Mouse (Mus musculus) heart, adult 2 months (tissue): Measurements from ENCODE around the gene Il12rb2. TPM values are rescaled to one million over a fixed set of nuclear protein-coding genes. Genes with fewer than 3 reads are reported as not detected.

Source experiments
- DNase-seq, 2 experiments: peaks; one replicate each; pipeline ENCODE4 v3.0.0; 2021
- H3K27ac ChIP-seq: fragments of 200-600 bp; 2 replicates; pipeline ENCODE4 v1.8.1; 2022
- H3K27me3 ChIP-seq: fragments of 200-500 bp; 2 replicates; pipeline ENCODE4 v1.6.1; 2012; ENCODE audit warnings: mild to moderate bottlenecking, low read length, inconsistent platforms, mixed read lengths; ENCODE audit not compliant: control insufficient read depth, insufficient read depth
- H3K36me3 ChIP-seq: fragments of 200-500 bp; 2 replicates; pipeline ENCODE4 v1.6.1; 2012; ENCODE audit warnings: low read length, inconsistent platforms; ENCODE audit not compliant: control insufficient read depth, insufficient read depth
- H3K4me1 ChIP-seq: fragments of 200-500 bp; 2 replicates; pipeline ENCODE4 v1.6.1; 2011; ENCODE audit warnings: low read length; ENCODE audit not compliant: control insufficient read depth, insufficient read depth
- H3K4me3 ChIP-seq: fragments of 200-600 bp; 2 replicates; pipeline ENCODE4 v1.8.1; 2022
- H3K79me2 ChIP-seq: fragments of 200-500 bp; replicated peaks from 2 replicates; pipeline ENCODE4 v1.6.1; 2012; ENCODE audit warnings: mild to moderate bottlenecking, inconsistent platforms, low read length, moderate library complexity, mixed read lengths; ENCODE audit not compliant: control insufficient read depth, insufficient read depth
- H3K9ac ChIP-seq: fragments of 200-500 bp; 2 replicates; pipeline ENCODE4 v1.6.1; 2012; ENCODE audit warnings: low read depth, mild to moderate bottlenecking, control low read depth, inconsistent platforms, low read length, mixed read lengths
- CTCF ChIP-seq: fragments of 200-600 bp; IDR thresholded peaks from 2 replicates; pipeline ENCODE4 v1.8.1; 2022; ENCODE audit warnings: antibody characterized with exemption, mild to moderate bottlenecking, moderate library complexity
- EP300 ChIP-seq: fragments of 200-500 bp; IDR thresholded peaks from 2 replicates; pipeline ENCODE4 v1.6.1; 2011; ENCODE audit warnings: low read depth, low read length, control low read depth; ENCODE audit not compliant: insufficient read depth
- POLR2A ChIP-seq: fragments of 200-500 bp; IDR thresholded peaks from 2 replicates; pipeline ENCODE4 v1.6.1; 2011; ENCODE audit warnings: mild to moderate bottlenecking, low read depth, low read length, control low read depth; ENCODE audit not compliant: insufficient read depth
- WGBS: fragments of 180-500 bp; shearing (Covaris S2); methylation state at CpG from one replicate; pipeline ENCODE4 v1.1.7; 2018; 5-methylcytosine and 5-hydroxymethylcytosine counted together
- intact Hi-C: fragments of 180-260 bp; cut with DNase I; formaldehyde crosslinking; loops from one replicate; pipeline ENCODE4 v1.15.1; 2025
- polyA plus RNA-seq: library from polyadenylated mRNA; depleted of rRNA; stranded (reverse); fragments of >200 nt; gene quantifications from 2 replicates; pipeline ENCODE4 v1.2.3, GENCODE M21; 2012
- total RNA-seq, 2 experiments: library from RNA; stranded (reverse); gene quantifications; 2 replicates each; pipeline ENCODE4 v1.2.3; 2021

Gene Il12rb2
- total and polyA plus RNA-seq, 3 experiments, result 0.18 to 0.20 TPM; not detected in 1

- Histone ChIP-seq H3K36me3 (peaks cover 3% of the 10 kb centered on the region; the same call in 1 of the 2 replicates), H3K9ac (no peak overlapping the region), H3K4me1 (no peaks in the 10 kb centered on the region), H3K27ac (no peak overlapping the region), H3K79me2 (no peaks in the 10 kb centered on the region), H3K27me3 (no peaks in the 10 kb centered on the region), H3K4me3 (no peak overlapping the region)
- intact Hi-C loops, result no loop called here
- 72% methylated on average over 5 of the region's 5 CpGs for WGBS
- no peak for TF ChIP-seq CTCF
- no peak for TF ChIP-seq POLR2A
- no peak for TF ChIP-seq EP300
- no peak for DNase-seq
Measured at GRCm38 (mm10) chr6:67292042-67292623, 83.9 kb downstream of the Il12rb2 start.

- Histone ChIP-seq H3K36me3 (peaks cover 22% of the 10 kb centered on the region), H3K4me3 (no peak overlapping the region), H3K27ac (no peak overlapping the region), H3K79me2 (peaks cover 2% of the 10 kb centered on the region; the same call in 1 of the 2 replicates), H3K9ac (no peak overlapping the region), H3K27me3 (no peaks in the 10 kb centered on the region), H3K4me1 (no peaks in the 10 kb centered on the region)
- DNase-seq, result no peak
- intact Hi-C loops, result no loop called here
- TF ChIP-seq EP300, result no peak
- TF ChIP-seq POLR2A, result no peak
- no peak for TF ChIP-seq CTCF
- WGBS, result 43% methylated on average over 1 of the region's 1 CpGs
Measured at GRCm38 (mm10) chr6:67282897-67283296, 93.1 kb downstream of the Il12rb2 start.

- no peak overlapping the region for H3K4me3 ChIP-seq
- H3K27me3 ChIP-seq, result no peaks in the 10 kb centered on the region
- H3K9ac ChIP-seq, result no peak overlapping the region
- intact Hi-C loops, result no loop called here
- no peaks in the 10 kb centered on the region for H3K4me1 ChIP-seq
- TF ChIP-seq POLR2A (no peak), EP300 (no peak), CTCF (no peak)
- no peak for DNase-seq
- 46% methylated on average over 9 of the region's 9 CpGs for WGBS
- H3K27ac ChIP-seq, result no peak overlapping the region
- H3K79me2 ChIP-seq, result peaks cover 2% of the 10 kb centered on the region; the same call in 1 of the 2 replicates
- H3K36me3 ChIP-seq, result peaks cover 27% of the 10 kb centered on the region
Measured at GRCm38 (mm10) chr6:67281614-67282197, 94.3 kb downstream of the Il12rb2 start.

GRCm38 (mm10) chr6:67277944-67278343, 98.0 kb downstream of the Il12rb2 start:
- Histone ChIP-seq H3K27me3 (no peaks in the 10 kb centered on the region), H3K4me1 (no peaks in the 10 kb centered on the region), H3K9ac (no peak overlapping the region), H3K27ac (no peak overlapping the region), H3K4me3 (no peak overlapping the region), H3K36me3 (peaks cover 39% of the 10 kb centered on the region), H3K79me2 (no peaks in the 10 kb centered on the region; the same call in 1 of the 2 replicates)
- no peak for TF ChIP-seq POLR2A
- TF ChIP-seq EP300, result no peak
- no peak for TF ChIP-seq CTCF
- no peak for DNase-seq
- intact Hi-C loops, result no loop called here
- WGBS, result 76% methylated on average over 5 of the region's 5 CpGs

GRCm38 (mm10) chr6:67269459-67269858, 106.5 kb downstream of the Il12rb2 start:
- Histone ChIP-seq H3K36me3 (peaks cover 31% of the 10 kb centered on the region), H3K27ac (no peak overlapping the region), H3K27me3 (no peaks in the 10 kb centered on the region), H3K4me3 (no peak overlapping the region; the same call in 1 of the 2 replicates), H3K9ac (no peak overlapping the region), H3K79me2 (peaks cover 2% of the 10 kb centered on the region), H3K4me1 (peaks cover 7% of the 10 kb centered on the region)
- TF ChIP-seq EP300 (no peak), POLR2A (no peak), CTCF (no peak)
- WGBS, result 27% methylated on average over 2 of the region's 2 CpGs
- intact Hi-C loops, result loop anchor here (5.0 to 10.0 kb wide), 3 partner anchors 235 to 372 kb away; partner anchors contain the start of genes Gadd45a and Gng12
- no peak for DNase-seq

GRCm38 (mm10) chr6:67268983-67269382, 107.0 kb downstream of the Il12rb2 start:
- TF ChIP-seq CTCF (no peak), POLR2A (no peak), EP300 (no peak)
- Histone ChIP-seq H3K9ac (no peak overlapping the region), H3K4me1 (peaks cover 7% of the 10 kb centered on the region), H3K4me3 (peak overlapping the region; percentile 75; the same call in 1 of the 2 replicates), H3K36me3 (peaks cover 28% of the 10 kb centered on the region), H3K27ac (no peak overlapping the region), H3K27me3 (no peaks in the 10 kb centered on the region), H3K79me2 (peaks cover 2% of the 10 kb centered on the region)
- DNase-seq, result no peak
- intact Hi-C loops, result loop anchor here (5.0 to 10.0 kb wide), 3 partner anchors 234 to 372 kb away; partner anchors contain the start of genes Gadd45a and Gng12
- WGBS, result 31% methylated on average over 1 of the region's 1 CpGs
